Mouse (Mus musculus) embryonic facial prominence, embryonic 13.5 days (tissue): ENCODE data around the gene Emc9. TPM values are rescaled to one million over a fixed set of nuclear protein-coding genes. Genes with fewer than 3 reads are reported as not detected.

Source experiments
- ATAC-seq: fragments of 200-750 bp; cut with Nextera tagmentation; 2 replicates; pipeline ENCODE4 v1.8.0; 2017; ENCODE audit warnings: low read depth; ENCODE audit not compliant: insufficient number of reproducible peaks, insufficient read depth, low FRiP score, low TSS enrichment
- H3K27ac ChIP-seq: fragments of 300-500 bp; sonication (generic); 2 replicates; pipeline ENCODE4 v1.5.1; 2015; ENCODE audit warnings: moderate library complexity, mild to moderate bottlenecking, inconsistent platforms
- H3K27me3 ChIP-seq: fragments of 300-500 bp; sonication (generic); 2 replicates; pipeline ENCODE4 v1.6.1; 2015; ENCODE audit warnings: mild to moderate bottlenecking, inconsistent platforms
- H3K36me3 ChIP-seq: fragments of 300-500 bp; sonication (generic); 2 replicates; pipeline ENCODE4 v1.6.1; 2015; ENCODE audit warnings: mild to moderate bottlenecking, inconsistent platforms
- H3K4me1 ChIP-seq: fragments of 300-500 bp; sonication (generic); 2 replicates; pipeline ENCODE4 v1.6.1; 2015; ENCODE audit warnings: inconsistent platforms
- H3K4me2 ChIP-seq: fragments of 300-500 bp; sonication (generic); 2 replicates; pipeline ENCODE4 v1.6.1; 2015; ENCODE audit warnings: moderate library complexity, mild to moderate bottlenecking, inconsistent platforms
- H3K4me3 ChIP-seq: fragments of 300-500 bp; sonication (generic); 2 replicates; pipeline ENCODE4 v1.5.1; 2015; ENCODE audit warnings: mild to moderate bottlenecking, inconsistent platforms
- H3K9ac ChIP-seq: fragments of 300-500 bp; sonication (generic); 2 replicates; pipeline ENCODE4 v1.6.1; 2015; ENCODE audit warnings: mild to moderate bottlenecking, inconsistent platforms
- H3K9me3 ChIP-seq: fragments of 300-500 bp; sonication (generic); 2 replicates; pipeline ENCODE4 v1.6.1; 2016; ENCODE audit warnings: inconsistent platforms
- WGBS: fragments of 180-500 bp; shearing (Covaris S2); methylation state at CpG from one replicate; pipeline ENCODE4 v1.1.7; 2015; ENCODE audit warnings: mixed read lengths; 5-methylcytosine and 5-hydroxymethylcytosine counted together
- polyA plus RNA-seq: library from polyadenylated mRNA; unstranded; fragments of >200 nt; fragmentation: Nextera tagmentation; extraction: Ambion mirVana; gene quantifications from 2 replicates; pipeline ENCODE4 v1.2.1, GENCODE M21; 2015

The Emc9 gene
- polyA plus RNA-seq, 1 experiment from 2014 or later, result 4.7 TPM

GRCm38 (mm10) chr14:55605743-55606459, 20.8 kb upstream of the Emc9 start:
- 89% methylated on average over 16 of the region's 16 CpGs for WGBS
- Histone ChIP-seq H3K4me1 (peaks cover 15% of the 10 kb centered on the region), H3K27ac (no peak overlapping the region), H3K36me3 (peaks cover 69% of the 10 kb centered on the region), H3K9ac (no peak overlapping the region), H3K9me3 (no peaks in the 10 kb centered on the region), H3K27me3 (no peaks in the 10 kb centered on the region), H3K4me3 (no peak overlapping the region), H3K4me2 (no peak overlapping the region)
- no peak for ATAC-seq

- 78% methylated on average over 11 of the region's 11 CpGs for WGBS
- Histone ChIP-seq H3K27me3 (no peaks in the 10 kb centered on the region), H3K4me2 (peak overlapping the region; percentile 62), H3K4me1 (peaks cover 15% of the 10 kb centered on the region), H3K27ac (peak overlapping the region; percentile 72; the same call in 1 of the 2 replicates), H3K9ac (no peak overlapping the region), H3K9me3 (no peaks in the 10 kb centered on the region), H3K36me3 (peaks cover 78% of the 10 kb centered on the region), H3K4me3 (no peak overlapping the region)
- ATAC-seq, result no peak
These were observed 19.7 kb upstream of the Emc9 start for GRCm38 (mm10) chr14:55604823-55605222.

GRCm38 (mm10) chr14:55603633-55604576, 18.8 kb upstream of the Emc9 start:
- H3K27ac ChIP-seq, result peak overlapping the region; percentile 72
- 16% methylated on average over 19 of the region's 19 CpGs for WGBS
- ATAC-seq, result peak; percentile 83
- peak overlapping the region; percentile 44 for H3K4me3 ChIP-seq
- H3K9me3 ChIP-seq, result no peaks in the 10 kb centered on the region
- H3K9ac ChIP-seq, result peak overlapping the region; percentile 70
- H3K4me1 ChIP-seq, result peaks cover 15% of the 10 kb centered on the region
- H3K4me2 ChIP-seq, result peak overlapping the region; percentile 62
- H3K36me3 ChIP-seq, result peaks cover 78% of the 10 kb centered on the region
- no peaks in the 10 kb centered on the region for H3K27me3 ChIP-seq

- WGBS, result 83% methylated on average over 7 of the region's 7 CpGs
- no peaks in the 10 kb centered on the region for H3K27me3 ChIP-seq
- peak within 1 kb of the TSS; percentile 72 for H3K27ac ChIP-seq
- H3K9ac ChIP-seq, result peak within 1 kb of the TSS; percentile 70
- H3K36me3 ChIP-seq, result peaks cover 78% of the 10 kb centered on the region
- H3K9me3 ChIP-seq, result no peaks in the 10 kb centered on the region
- H3K4me3 ChIP-seq, result peak within 1 kb of the TSS; percentile 44
- ATAC-seq, result no peak
- H3K4me2 ChIP-seq, result peak within 1 kb of the TSS; percentile 62
- peaks cover 15% of the 10 kb centered on the region for H3K4me1 ChIP-seq
These were observed 18.1 kb upstream of the Emc9 start, which contains the start of gene Irf9 for GRCm38 (mm10) chr14:55603271-55603632. TSS of gene Irf9 (plus strand) at chr14:55603571.

GRCm38 (mm10) chr14:55598521-55599390, 13.7 kb upstream of the Emc9 start:
- Histone ChIP-seq H3K27me3 (no peaks in the 10 kb centered on the region), H3K4me2 (no peak overlapping the region), H3K4me3 (no peak overlapping the region), H3K9me3 (no peaks in the 10 kb centered on the region), H3K9ac (0 out of 2 replicates have a peak overlapping the region, but pooled peaks have one; percentile 3), H3K36me3 (peaks cover 89% of the 10 kb centered on the region), H3K4me1 (peaks cover 7% of the 10 kb centered on the region), H3K27ac (no peak overlapping the region)
- 95% methylated on average over 21 of the region's 21 CpGs for WGBS
- ATAC-seq, result no peak

- no peak for ATAC-seq
- 0 out of 2 replicates have a peak overlapping the region, but pooled peaks have one; percentile 17 for H3K9ac ChIP-seq
- peaks cover 66% of the 10 kb centered on the region for H3K36me3 ChIP-seq
- H3K27ac ChIP-seq, result no peak overlapping the region
- no peaks in the 10 kb centered on the region for H3K27me3 ChIP-seq
- H3K9me3 ChIP-seq, result no peaks in the 10 kb centered on the region
- H3K4me2 ChIP-seq, result no peak overlapping the region
- peaks cover 16% of the 10 kb centered on the region for H3K4me1 ChIP-seq
- WGBS, result 82% methylated on average over 13 of the region's 13 CpGs
- no peak overlapping the region for H3K4me3 ChIP-seq
These were observed 11.1 kb upstream of the Emc9 start for GRCm38 (mm10) chr14:55596036-55596690.

- Histone ChIP-seq H3K4me1 (peaks cover 28% of the 10 kb centered on the region), H3K4me3 (peak overlapping the region; percentile 92), H3K27me3 (no peaks in the 10 kb centered on the region), H3K36me3 (peaks cover 57% of the 10 kb centered on the region), H3K4me2 (peak overlapping the region; percentile 97), H3K27ac (peak overlapping the region; percentile 96; the same call in 1 of the 2 replicates), H3K9ac (peak overlapping the region; percentile 92), H3K9me3 (no peaks in the 10 kb centered on the region)
- WGBS, result 3% methylated on average over 16 of the region's 16 CpGs
- ATAC-seq, result no peak
These were observed 7.1 kb upstream of the Emc9 start for GRCm38 (mm10) chr14:55592226-55592625.

- H3K36me3 ChIP-seq, result peaks cover 53% of the 10 kb centered on the region
These were observed 6.3 kb upstream of the Emc9 start, which contains the start of gene Rnf31 for GRCm38 (mm10) chr14:55591331-55591891. TSS of gene Rnf31 (plus strand) at chr14:55591708.

GRCm38 (mm10) chr14:55590748-55591330, 5.7 kb upstream of the Emc9 start, which contains the start of gene Psme2:
TSS of gene Psme2 (minus strand) at chr14:55591113.
- peaks cover 47% of the 10 kb centered on the region for H3K36me3 ChIP-seq

More at GRCm38 (mm10) chr14:55591331-55591891, 6.3 kb upstream of the Emc9 start, which contains the start of gene Rnf31:
- Histone ChIP-seq H3K4me2 (peak within 1 kb of the TSS; percentile 97), H3K9ac (peak within 1 kb of the TSS; percentile 92), H3K27ac (peak within 1 kb of the TSS; percentile 96), H3K4me1 (peaks cover 28% of the 10 kb centered on the region), H3K27me3 (no peaks in the 10 kb centered on the region), H3K4me3 (peak within 1 kb of the TSS; percentile 92), H3K9me3 (no peaks in the 10 kb centered on the region)
- WGBS, result under 1% methylated on average over 33 of the region's 33 CpGs
- ATAC-seq, result peak; percentile 85

More at GRCm38 (mm10) chr14:55590748-55591330, 5.7 kb upstream of the Emc9 start, which contains the start of gene Psme2:
- peak; percentile 95 for ATAC-seq
- Histone ChIP-seq H3K9ac (peak within 1 kb of the TSS; percentile 92), H3K4me1 (peaks cover 28% of the 10 kb centered on the region), H3K4me2 (peak within 1 kb of the TSS; percentile 97), H3K4me3 (peak within 1 kb of the TSS; percentile 92), H3K27ac (peak within 1 kb of the TSS; percentile 96), H3K9me3 (no peaks in the 10 kb centered on the region), H3K27me3 (no peaks in the 10 kb centered on the region)
- WGBS, result under 1% methylated on average over 22 of the region's 22 CpGs
